Mouse (Mus musculus): Measurements from ENCODE around the gene Gm5662. TPM values are rescaled to one million over a fixed set of nuclear protein-coding genes. Genes with fewer than 3 reads are reported as not detected.
"Not testable (repeated sequence)": the region's sequence is repeated elsewhere in the genome, so short reads cannot be mapped to it uniquely, and the experiment has no call there.

The Gm5662 gene
- polyA plus RNA-seq (2012; rRNA removed): not detected in 2 replicates

GRCm38 (mm10) chr12:88274400-88274799 lies at the start of gene Gm5662:
Gene Gm5662 (minus strand): TSS chr12:88274500.
- not testable (repeated sequence) for H3K36me3 ChIP-seq (ENCODE audit: control insufficient read depth, insufficient read depth, low read length); H3K27ac ChIP-seq (ENCODE audit: insufficient read depth, low read depth, low read length); H3K4me1 ChIP-seq (ENCODE audit: control insufficient read depth, insufficient read depth, low read length); H3K27me3 ChIP-seq (replicated peaks; ENCODE audit: control insufficient read depth, insufficient read depth, low read length); DNase-seq; H3K4me3 ChIP-seq (ENCODE audit: insufficient read depth, low read depth, low read length)
- WGBS: 82% methylated on average over 5 of the region's 5 CpGs

DNA sequence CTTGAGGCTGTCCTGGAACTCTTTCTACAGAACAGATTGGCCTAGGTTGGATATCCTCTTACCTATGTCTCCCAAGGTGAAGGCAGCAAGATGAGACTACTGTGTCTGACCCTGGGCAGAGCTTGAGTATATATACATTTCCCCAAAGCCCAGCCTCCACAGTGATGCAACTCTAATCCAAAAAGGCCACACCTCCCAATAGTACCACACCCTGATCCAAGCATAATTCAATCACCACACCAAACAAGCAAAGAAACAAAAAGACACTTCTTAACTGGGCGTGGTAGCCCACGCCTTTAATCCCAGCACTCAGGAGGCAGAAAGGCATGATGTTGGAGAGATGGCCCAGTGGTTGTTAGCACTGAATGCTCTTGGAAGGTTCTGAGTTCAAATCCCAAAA lies 49.6 kb upstream of the Gm5662 start, which contains the start of gene Gm5039:
Gm5039 (minus strand) TSS at position 101 of the 400 bp plus-strand sequence.
- not testable (repeated sequence) for H3K4me1 ChIP-seq (ENCODE audit: control insufficient read depth, insufficient read depth, low read length); H3K27me3 ChIP-seq (replicated peaks; ENCODE audit: control insufficient read depth, insufficient read depth, low read length); H3K36me3 ChIP-seq (ENCODE audit: control insufficient read depth, insufficient read depth, low read length); DNase-seq; H3K27ac ChIP-seq (ENCODE audit: insufficient read depth, low read depth, low read length); H3K4me3 ChIP-seq (ENCODE audit: insufficient read depth, low read depth, low read length)
- WGBS: 94% methylated on average over 2 of the region's 2 CpGs

GRCm38 (mm10) chr12:88314556-88314955 lies 40.3 kb upstream of the Gm5662 start:
- no peaks in the 10 kb centered on the region for H3K36me3 ChIP-seq (ENCODE audit: control insufficient read depth, insufficient read depth, low read length)
- 84% methylated on average over 3 of the region's 3 CpGs for WGBS
- no peaks in the 10 kb centered on the region for H3K27me3 ChIP-seq (replicated peaks; ENCODE audit: control insufficient read depth, insufficient read depth, low read length)
- no peaks in the 10 kb centered on the region for H3K4me1 ChIP-seq (ENCODE audit: control insufficient read depth, insufficient read depth, low read length)
- no peak for DNase-seq
- H3K4me3 ChIP-seq (ENCODE audit: insufficient read depth, low read depth, low read length): no peak overlapping the region
- no peak overlapping the region for H3K27ac ChIP-seq (ENCODE audit: insufficient read depth, low read depth, low read length)
- no peak for TF ChIP-seq CTCF (conservative IDR thresholded peaks at IDR 0.05; ENCODE audit: insufficient read depth, insufficient read length, low read depth, low read length)

DNA sequence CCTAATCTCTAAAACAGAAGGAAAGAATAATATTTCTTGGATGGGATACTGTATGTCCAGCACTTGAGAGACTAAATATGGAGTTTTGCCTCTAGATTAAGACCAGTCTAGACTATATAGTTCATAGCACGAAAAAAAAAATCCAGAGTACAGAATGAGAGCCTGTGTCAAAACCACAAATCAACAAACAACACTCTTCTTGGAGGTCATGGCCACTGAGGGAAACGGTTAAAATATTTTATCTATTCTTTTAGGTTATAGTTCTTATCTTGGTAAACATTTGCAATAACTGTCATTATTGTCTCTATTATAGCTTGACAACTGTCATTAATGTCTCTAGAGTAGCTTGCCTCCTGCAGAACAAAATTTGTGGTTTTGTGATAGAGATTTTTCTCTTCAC lies 22.9 kb upstream of the Gm5662 start:
- not testable (repeated sequence) for H3K4me3 ChIP-seq (ENCODE audit: insufficient read depth, low read depth, low read length)

GRCm38 (mm10) chr12:88293082-88293481 lies 18.8 kb upstream of the Gm5662 start:
- not testable (repeated sequence) for H3K27me3 ChIP-seq (replicated peaks; ENCODE audit: control insufficient read depth, insufficient read depth, low read length); H3K4me1 ChIP-seq (ENCODE audit: control insufficient read depth, insufficient read depth, low read length); H3K27ac ChIP-seq (ENCODE audit: insufficient read depth, low read depth, low read length); H3K4me3 ChIP-seq (ENCODE audit: insufficient read depth, low read depth, low read length); H3K36me3 ChIP-seq (ENCODE audit: control insufficient read depth, insufficient read depth, low read length); DNase-seq
- WGBS: 51% methylated on average over 4 of the region's 4 CpGs

More for the DNA sequence above, 22.9 kb upstream of the Gm5662 start:
- not testable (repeated sequence) for DNase-seq; H3K27ac ChIP-seq (ENCODE audit: insufficient read depth, low read depth, low read length); H3K4me1 ChIP-seq (ENCODE audit: control insufficient read depth, insufficient read depth, low read length); H3K36me3 ChIP-seq (ENCODE audit: control insufficient read depth, insufficient read depth, low read length); H3K27me3 ChIP-seq (replicated peaks; ENCODE audit: control insufficient read depth, insufficient read depth, low read length)
- WGBS: 59% methylated on average over 2 of the region's 2 CpGs

GRCm38 (mm10) chr12:88285224-88285623 lies 10.9 kb upstream of the Gm5662 start:
- H3K27ac ChIP-seq (ENCODE audit: insufficient read depth, low read depth, low read length); H3K27me3 ChIP-seq (replicated peaks; ENCODE audit: control insufficient read depth, insufficient read depth, low read length); H3K4me1 ChIP-seq (ENCODE audit: control insufficient read depth, insufficient read depth, low read length); H3K36me3 ChIP-seq (ENCODE audit: control insufficient read depth, insufficient read depth, low read length); DNase-seq; H3K4me3 ChIP-seq (ENCODE audit: insufficient read depth, low read depth, low read length): not testable (repeated sequence)
- 93% methylated on average over 5 of the region's 5 CpGs for WGBS

DNA sequence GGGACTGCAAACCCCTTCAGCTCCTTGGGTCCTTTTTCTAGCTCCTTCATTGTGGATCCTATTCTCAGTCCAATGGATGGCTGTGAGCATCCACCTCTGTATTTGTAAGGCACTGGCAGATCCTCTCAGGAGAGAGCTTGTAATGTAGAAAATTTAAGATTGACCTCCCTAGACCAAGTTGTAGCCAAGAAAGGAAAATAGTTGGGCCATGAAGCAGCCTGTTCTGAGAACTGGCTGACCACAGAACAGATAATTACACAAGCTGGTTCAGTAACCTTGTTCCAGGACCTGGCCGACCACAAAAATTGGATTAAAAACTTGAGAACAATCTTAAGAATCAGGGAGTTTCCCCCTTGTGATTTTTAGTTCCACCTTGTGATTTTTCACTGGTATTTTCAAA lies 17.1 kb downstream of the Gm5662 start:
- WGBS: 41% methylated on average over 1 of the region's 1 CpGs
- TF ChIP-seq CTCF (conservative IDR thresholded peaks at IDR 0.05; ENCODE audit: insufficient read depth, insufficient read length, low read depth, low read length) (no peak), POLR2A (IDR thresholded peaks at IDR 0.05; ENCODE audit: low read depth, low read length) (no peak)
- no peaks in the 10 kb centered on the region for H3K36me3 ChIP-seq (ENCODE audit: control insufficient read depth, insufficient read depth, low read length)
- H3K27ac ChIP-seq (ENCODE audit: insufficient read depth, low read depth, low read length): no peak overlapping the region
- H3K4me3 ChIP-seq (ENCODE audit: insufficient read depth, low read depth, low read length): no peak overlapping the region
- no peaks in the 10 kb centered on the region for H3K4me1 ChIP-seq (ENCODE audit: control insufficient read depth, insufficient read depth, low read length)
- no peaks in the 10 kb centered on the region for H3K27me3 ChIP-seq (replicated peaks; ENCODE audit: control insufficient read depth, insufficient read depth, low read length)
- DNase-seq: no peak

- H3K4me1 ChIP-seq (ENCODE audit: control insufficient read depth, insufficient read depth, low read length); DNase-seq; H3K36me3 ChIP-seq (ENCODE audit: control insufficient read depth, insufficient read depth, low read length); H3K27ac ChIP-seq (ENCODE audit: insufficient read depth, low read depth, low read length); H3K27me3 ChIP-seq (replicated peaks; ENCODE audit: control insufficient read depth, insufficient read depth, low read length); H3K4me3 ChIP-seq (ENCODE audit: insufficient read depth, low read depth, low read length): not testable (repeated sequence)
- 66% methylated on average over 2 of the region's 2 CpGs for WGBS
Observed at GRCm38 (mm10) chr12:88255917-88256316, 18.4 kb downstream of the Gm5662 start.

GRCm38 (mm10) chr12:88250000-88250399 lies 24.3 kb downstream of the Gm5662 start, which contains the start of gene Gm8332:
Gene Gm8332 (minus strand): TSS chr12:88250100.
- DNase-seq; H3K27ac ChIP-seq (ENCODE audit: insufficient read depth, low read depth, low read length): not testable (repeated sequence)
- 80% methylated on average over 2 of the region's 2 CpGs for WGBS

DNA sequence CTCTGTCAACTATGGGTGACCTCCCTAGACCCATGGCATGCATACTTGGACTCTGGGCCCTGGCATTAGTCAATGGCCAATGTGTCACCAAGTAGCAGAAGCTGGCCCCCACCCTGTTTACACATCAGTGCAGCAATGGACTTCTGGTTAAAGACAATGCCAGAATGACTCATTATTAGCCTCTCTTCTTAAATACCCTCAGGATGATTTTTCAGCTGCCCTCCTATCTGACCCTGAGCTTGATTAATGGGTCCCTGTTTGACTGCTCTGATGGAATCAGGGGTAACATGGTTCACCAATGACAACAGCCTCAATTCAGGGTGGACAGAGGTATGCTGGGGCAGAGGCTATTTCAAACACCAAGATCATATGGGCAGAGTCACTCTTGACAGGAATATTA lies 28.5 kb downstream of the Gm5662 start:
- not testable (repeated sequence) for H3K4me1 ChIP-seq (ENCODE audit: control insufficient read depth, insufficient read depth, low read length); H3K27ac ChIP-seq (ENCODE audit: insufficient read depth, low read depth, low read length); H3K4me3 ChIP-seq (ENCODE audit: insufficient read depth, low read depth, low read length); DNase-seq; H3K27me3 ChIP-seq (replicated peaks; ENCODE audit: control insufficient read depth, insufficient read depth, low read length); H3K36me3 ChIP-seq (ENCODE audit: control insufficient read depth, insufficient read depth, low read length)

More at GRCm38 (mm10) chr12:88250000-88250399, 24.3 kb downstream of the Gm5662 start, which contains the start of gene Gm8332:
- H3K36me3 ChIP-seq (ENCODE audit: control insufficient read depth, insufficient read depth, low read length); H3K4me3 ChIP-seq (ENCODE audit: insufficient read depth, low read depth, low read length); H3K4me1 ChIP-seq (ENCODE audit: control insufficient read depth, insufficient read depth, low read length); H3K27me3 ChIP-seq (replicated peaks; ENCODE audit: control insufficient read depth, insufficient read depth, low read length): not testable (repeated sequence)

- not testable (repeated sequence) for H3K36me3 ChIP-seq (ENCODE audit: control insufficient read depth, insufficient read depth, low read length); H3K4me3 ChIP-seq (ENCODE audit: insufficient read depth, low read depth, low read length); H3K4me1 ChIP-seq (ENCODE audit: control insufficient read depth, insufficient read depth, low read length); H3K27ac ChIP-seq (ENCODE audit: insufficient read depth, low read depth, low read length); H3K27me3 ChIP-seq (replicated peaks; ENCODE audit: control insufficient read depth, insufficient read depth, low read length); DNase-seq
- 38% methylated on average over 1 of the region's 1 CpGs for WGBS
Observed at GRCm38 (mm10) chr12:88242940-88243339, 31.4 kb downstream of the Gm5662 start.

Measured in kidney, adult 2 months (tissue).